Mouse (Mus musculus): ENCODE measurements around the gene Ccdc115. TPM values are rescaled to one million over a fixed set of nuclear protein-coding genes. Genes with fewer than 3 reads are reported as not detected.
A peak's percentile ranks its signal among the peaks of the same experiment; 100 is the strongest.
"Not testable (repeated sequence)": the region's sequence is repeated elsewhere in the genome, so short reads cannot be mapped to it uniquely, and the experiment has no call there.

The Ccdc115 gene
- polyA plus RNA-seq, 1 experiment from 2014 or later: 65.1 TPM

- H3K4me2 ChIP-seq: no peak overlapping the region
- H3K4me1 ChIP-seq (replicated peaks): no peaks in the 10 kb centered on the region
- H3K9ac ChIP-seq: no peak overlapping the region
- 82% methylated on average over 6 of the region's 6 CpGs for WGBS
- ATAC-seq (ENCODE audit: low read depth): no peak
- H3K4me3 ChIP-seq: no peak overlapping the region
- no peak overlapping the region for H3K27ac ChIP-seq (replicated peaks)
- H3K36me3 ChIP-seq: no peaks in the 10 kb centered on the region
- no peaks in the 10 kb centered on the region for H3K9me3 ChIP-seq
- peaks cover 17% of the 10 kb centered on the region for H3K27me3 ChIP-seq
Observed at GRCm38 (mm10) chr1:34465445-34465844, 26.0 kb upstream of the Ccdc115 start.

DNA sequence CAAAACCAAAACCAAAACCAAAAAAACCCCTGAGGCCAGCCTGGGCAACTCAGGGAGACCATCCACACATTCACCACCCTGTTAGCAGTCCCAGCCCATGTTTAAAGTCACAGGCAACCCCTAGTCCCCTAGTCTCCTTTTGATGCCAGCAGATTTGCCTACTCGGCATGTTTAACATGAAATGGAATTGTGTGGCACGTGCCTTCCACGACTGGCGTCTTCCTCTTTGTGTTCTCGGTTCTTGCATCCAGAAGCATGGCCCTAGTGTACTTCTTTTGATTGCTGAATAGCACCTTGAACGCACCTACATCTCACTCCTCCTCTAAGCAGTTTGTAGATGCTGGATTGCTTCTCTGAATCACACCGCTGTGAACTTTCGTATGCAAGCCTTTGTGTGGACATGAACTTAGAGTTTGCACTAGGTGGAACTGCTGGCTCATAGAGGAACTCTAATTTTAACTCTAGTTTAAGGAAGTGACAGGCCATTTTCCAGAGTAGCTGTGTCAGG lies 24.9 kb upstream of the Ccdc115 start:
- Histone ChIP-seq H3K9me3 (no peaks in the 10 kb centered on the region), H3K27ac (replicated peaks) (no peak overlapping the region), H3K27me3 (peaks cover 24% of the 10 kb centered on the region), H3K4me2 (no peak overlapping the region), H3K4me3 (no peak overlapping the region), H3K4me1 (replicated peaks) (peaks cover 5% of the 10 kb centered on the region), H3K9ac (no peak overlapping the region), H3K36me3 (no peaks in the 10 kb centered on the region)
- no peak for ATAC-seq (ENCODE audit: low read depth)
- WGBS: 88% methylated on average over 8 of the region's 8 CpGs

DNA sequence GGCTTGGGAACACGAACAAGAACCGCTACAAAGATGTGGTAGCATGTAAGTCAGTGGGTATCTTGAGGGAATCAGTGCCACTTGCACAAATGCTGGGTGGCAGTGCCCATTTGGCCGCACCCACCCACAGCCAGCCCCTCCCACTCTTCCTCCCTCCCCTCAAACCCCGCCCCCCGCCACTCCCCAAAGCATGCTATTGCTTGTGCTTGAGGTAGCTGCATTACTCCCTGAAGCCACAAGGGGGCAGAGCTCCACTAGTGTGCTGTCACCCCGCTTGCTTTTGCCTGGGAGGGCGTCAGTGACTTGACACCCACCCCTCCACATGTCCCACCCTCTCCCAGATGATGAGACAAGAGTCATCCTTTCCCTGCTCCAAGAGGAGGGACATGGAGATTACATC lies 23.3 kb upstream of the Ccdc115 start:
- peaks cover 10% of the 10 kb centered on the region for H3K4me1 ChIP-seq (replicated peaks)
- no peak overlapping the region for H3K4me3 ChIP-seq
- 19% methylated on average over 7 of the region's 7 CpGs for WGBS
- peaks cover 40% of the 10 kb centered on the region for H3K27me3 ChIP-seq
- H3K36me3 ChIP-seq: no peaks in the 10 kb centered on the region
- no peaks in the 10 kb centered on the region for H3K9me3 ChIP-seq
- no peak overlapping the region for H3K9ac ChIP-seq
- no peak overlapping the region for H3K27ac ChIP-seq (replicated peaks)
- 0 out of 2 replicates have a peak, but pooled peaks have one; percentile 12 for ATAC-seq (ENCODE audit: low read depth)
- no peak overlapping the region for H3K4me2 ChIP-seq

DNA sequence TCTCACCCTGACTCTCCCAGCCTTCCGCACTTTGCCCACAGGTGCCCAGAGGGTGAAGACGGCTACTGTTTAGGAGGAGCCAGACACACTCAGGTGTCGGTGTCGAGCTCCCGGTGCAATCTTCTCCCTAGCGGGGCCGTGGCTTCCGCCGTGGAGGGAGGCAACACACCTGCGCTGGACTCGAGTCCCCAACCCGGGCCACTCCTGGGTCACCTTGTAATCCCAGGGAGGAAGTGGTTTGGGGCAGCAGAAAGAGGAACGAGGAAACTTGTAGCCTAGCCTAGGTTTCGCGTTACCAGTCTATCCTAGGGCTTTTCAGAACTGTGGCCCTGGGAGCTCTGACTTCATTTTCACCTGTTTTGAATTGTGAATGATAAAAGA lies 20.6 kb upstream of the Ccdc115 start:
- H3K9me3 ChIP-seq: no peaks in the 10 kb centered on the region
- peak overlapping the region; percentile 59 for H3K4me3 ChIP-seq
- 3% methylated on average over 15 of the region's 15 CpGs for WGBS
- ATAC-seq (ENCODE audit: low read depth): no peak
- H3K4me2 ChIP-seq: peak overlapping the region; percentile 93
- H3K27ac ChIP-seq (replicated peaks): no peak overlapping the region
- H3K36me3 ChIP-seq: no peaks in the 10 kb centered on the region
- H3K9ac ChIP-seq: peak overlapping the region; percentile 67
- H3K27me3 ChIP-seq: peaks cover 55% of the 10 kb centered on the region
- peaks cover 10% of the 10 kb centered on the region for H3K4me1 ChIP-seq (replicated peaks)

DNA sequence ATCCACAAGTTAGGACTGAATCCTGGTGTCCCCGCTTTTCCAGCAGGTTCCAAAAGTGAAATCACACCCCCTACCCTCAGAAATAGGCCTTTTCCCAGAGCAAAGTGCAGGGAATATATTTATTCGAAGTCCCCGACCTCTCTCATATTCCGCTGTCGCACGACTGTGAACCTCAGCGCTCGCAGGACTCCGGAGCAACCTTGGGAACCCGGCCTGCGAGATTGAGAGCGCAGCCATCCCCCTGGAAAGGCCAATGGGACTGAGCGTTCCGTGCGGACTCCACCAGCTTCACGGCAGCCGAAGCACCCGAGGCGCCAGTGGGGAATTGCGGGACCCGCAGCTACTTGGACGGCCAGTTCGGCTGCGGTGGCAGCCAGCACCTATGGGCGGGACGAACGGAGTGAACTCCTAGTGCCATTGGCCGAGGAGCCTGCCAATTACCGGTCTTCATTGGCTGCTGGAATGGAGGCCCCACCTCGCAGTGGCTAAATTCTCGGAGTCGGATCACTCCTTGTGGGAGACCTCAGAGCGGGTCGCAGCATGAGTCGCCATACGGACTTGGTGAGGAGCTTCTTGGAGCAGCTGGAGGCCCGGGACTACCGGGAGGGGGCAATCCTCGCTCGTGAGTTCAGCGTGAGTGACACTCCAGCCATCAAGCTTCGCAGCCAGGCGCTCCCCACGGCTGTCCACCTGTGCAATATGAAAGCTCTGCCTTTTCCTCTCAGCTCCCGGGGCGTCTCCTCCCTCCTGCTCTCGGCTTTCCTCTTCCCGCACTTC lies 20.0 kb upstream of the Ccdc115 start, which contains the start of gene Ptpn18:
Ptpn18 (plus strand) TSS at position 479 of the 777 bp plus-strand sequence.
- ATAC-seq (ENCODE audit: low read depth): peak; percentile 88
- WGBS: under 1% methylated on average over 48 of the region's 48 CpGs

DNA sequence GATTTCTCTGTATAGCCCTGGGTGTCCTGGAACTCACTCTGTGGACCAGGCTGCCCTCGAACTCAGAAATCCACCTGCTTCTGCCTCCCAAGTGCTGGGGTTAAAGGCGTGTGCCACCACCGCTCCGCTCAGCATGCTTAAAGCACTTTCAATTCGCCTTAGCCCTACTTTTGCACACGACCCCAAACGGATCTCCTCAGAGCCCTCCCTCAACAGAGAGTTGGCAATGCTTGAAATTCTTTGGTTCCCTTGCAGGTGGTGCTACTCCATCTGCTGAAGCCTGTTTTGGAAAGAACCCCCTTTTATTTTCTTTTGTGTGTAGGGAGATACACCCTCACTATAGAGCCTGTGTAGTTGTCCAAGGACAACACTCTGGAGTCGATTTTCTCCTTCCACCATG lies 19.0 kb upstream of the Ccdc115 start:
- no peak for ATAC-seq (ENCODE audit: low read depth)
- Histone ChIP-seq H3K27ac (replicated peaks) (no peak overlapping the region), H3K27me3 (peaks cover 55% of the 10 kb centered on the region), H3K36me3 (no peaks in the 10 kb centered on the region), H3K4me3 (no peak overlapping the region), H3K9me3 (no peaks in the 10 kb centered on the region), H3K4me2 (no peak overlapping the region), H3K9ac (no peak overlapping the region), H3K4me1 (replicated peaks) (peaks cover 10% of the 10 kb centered on the region)
- WGBS: 28% methylated on average over 8 of the region's 8 CpGs

More for the DNA sequence above, 20.0 kb upstream of the Ccdc115 start, which contains the start of gene Ptpn18:
- peak within 1 kb of the TSS; percentile 59 for H3K4me3 ChIP-seq
- peaks cover 10% of the 10 kb centered on the region for H3K4me1 ChIP-seq (replicated peaks)
- no peak within 1 kb of the TSS for H3K27ac ChIP-seq (replicated peaks)
- no peaks in the 10 kb centered on the region for H3K9me3 ChIP-seq
- peak within 1 kb of the TSS; percentile 93 for H3K4me2 ChIP-seq
- peak within 1 kb of the TSS; percentile 67 for H3K9ac ChIP-seq
- peaks cover 55% of the 10 kb centered on the region for H3K27me3 ChIP-seq
- no peaks in the 10 kb centered on the region for H3K36me3 ChIP-seq

DNA sequence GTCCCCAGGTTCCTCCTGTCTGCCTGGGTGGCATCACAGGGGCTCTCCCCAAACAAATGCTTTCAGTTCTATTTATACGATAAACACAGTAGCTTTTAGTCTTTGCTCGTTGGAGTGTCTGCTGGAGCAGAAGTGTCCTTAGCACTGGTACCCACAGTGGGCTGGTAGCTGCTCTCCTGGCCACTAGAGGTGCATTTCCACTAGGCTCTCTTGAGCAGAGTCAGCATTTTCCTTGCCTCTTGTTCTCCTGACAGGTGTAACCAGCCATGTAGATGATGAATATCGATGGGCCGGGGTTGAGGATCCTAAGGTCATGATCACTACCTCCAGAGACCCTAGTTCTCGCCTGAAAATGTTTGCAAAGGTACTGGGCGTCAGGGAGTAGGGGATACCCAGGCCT lies 3.7 kb upstream of the Ccdc115 start:
- 93% methylated on average over 6 of the region's 6 CpGs for WGBS
- Histone ChIP-seq H3K36me3 (peaks cover 60% of the 10 kb centered on the region), H3K27ac (replicated peaks) (no peak overlapping the region), H3K9ac (no peak overlapping the region), H3K4me3 (no peak overlapping the region), H3K27me3 (no peaks in the 10 kb centered on the region), H3K4me1 (replicated peaks) (peaks cover 23% of the 10 kb centered on the region), H3K4me2 (no peak overlapping the region), H3K9me3 (no peaks in the 10 kb centered on the region)
- ATAC-seq (ENCODE audit: low read depth): no peak

GRCm38 (mm10) chr1:34439961-34440630 lies 624 bp upstream of the Ccdc115 start:
- WGBS: 8% methylated on average over 31 of the region's 31 CpGs
- H3K9ac ChIP-seq: peak overlapping the region; percentile 66
- ATAC-seq (ENCODE audit: low read depth): peak; percentile 45
- peak overlapping the region; percentile 73 for H3K4me2 ChIP-seq
- H3K4me1 ChIP-seq (replicated peaks): peaks cover 24% of the 10 kb centered on the region
- peak overlapping the region; percentile 66 for H3K27ac ChIP-seq (replicated peaks)
- H3K9me3 ChIP-seq: no peaks in the 10 kb centered on the region
- H3K36me3 ChIP-seq: peaks cover 44% of the 10 kb centered on the region
- peak overlapping the region; percentile 59 for H3K4me3 ChIP-seq
- H3K27me3 ChIP-seq: no peaks in the 10 kb centered on the region

DNA sequence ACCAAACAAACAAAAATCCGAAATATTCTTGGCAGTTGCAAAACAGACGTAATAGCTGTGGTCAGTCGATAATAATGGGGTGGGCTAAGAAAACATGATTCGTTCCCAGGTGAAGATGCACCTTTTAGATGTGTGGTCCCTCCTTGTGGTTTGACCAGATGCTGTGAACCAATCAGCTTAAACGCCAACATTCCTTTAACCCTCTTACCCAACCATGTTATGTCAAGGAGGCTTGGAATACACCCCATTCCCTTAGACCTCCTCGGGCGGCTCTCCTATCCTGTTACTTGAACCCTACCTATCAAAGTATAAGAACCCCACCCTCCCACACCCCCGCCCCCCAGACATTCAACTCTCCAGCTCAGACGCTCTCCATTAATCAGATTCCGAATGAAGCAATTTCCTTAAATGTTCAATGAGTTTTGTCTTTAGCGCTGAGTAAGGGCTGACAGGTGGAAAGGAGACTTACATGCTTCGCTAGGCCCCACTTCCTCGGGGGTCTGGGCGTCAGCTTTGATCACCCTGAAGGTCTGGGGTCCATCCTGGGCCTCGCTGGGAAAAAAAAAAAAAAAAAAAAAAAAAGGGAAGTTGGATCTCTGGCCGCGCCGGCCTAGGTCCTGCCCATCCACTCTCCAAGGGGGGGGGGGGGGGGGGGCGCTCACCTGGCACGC lies 956 bp downstream of the Ccdc115 start:
- 46% methylated on average over 15 of the region's 20 CpGs for WGBS
- Histone ChIP-seq H3K27ac (replicated peaks) (no peak overlapping the region), H3K27me3 (no peaks in the 10 kb centered on the region), H3K4me2 (peak overlapping the region; percentile 70), H3K9ac (peak overlapping the region; percentile 67), H3K4me3 (peak overlapping the region; percentile 59), H3K36me3 (peaks cover 28% of the 10 kb centered on the region), H3K4me1 (replicated peaks) (peaks cover 32% of the 10 kb centered on the region), H3K9me3 (no peaks in the 10 kb centered on the region)
- no peak for ATAC-seq (ENCODE audit: low read depth)

DNA sequence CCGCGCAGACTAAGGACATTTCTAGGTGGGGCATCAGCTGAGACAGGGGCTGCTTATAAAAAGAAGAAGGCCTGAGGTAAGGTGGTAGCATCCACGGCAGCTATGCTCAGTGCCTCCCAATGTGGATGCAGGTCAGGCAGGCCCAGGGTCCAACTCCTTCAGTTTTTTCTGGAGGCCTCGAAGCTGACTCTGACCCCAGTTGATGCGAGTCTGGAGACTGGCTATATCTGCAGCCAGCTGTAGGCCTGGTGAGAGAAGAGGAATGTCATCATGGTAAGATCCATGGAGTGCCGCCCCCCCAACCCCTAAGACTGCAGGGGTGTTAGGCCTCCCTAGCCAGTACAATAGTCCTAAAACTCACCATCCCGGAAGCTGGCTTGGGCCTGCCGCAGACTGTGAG lies 2.1 kb downstream of the Ccdc115 start:
- ATAC-seq (ENCODE audit: low read depth); H3K4me3 ChIP-seq; H3K27me3 ChIP-seq; H3K9me3 ChIP-seq; H3K4me2 ChIP-seq; H3K27ac ChIP-seq (replicated peaks); H3K9ac ChIP-seq: not testable (repeated sequence)
- Histone ChIP-seq H3K4me1 (replicated peaks) (peaks cover 42% of the 10 kb centered on the region), H3K36me3 (peaks cover 18% of the 10 kb centered on the region)
- 93% methylated on average over 8 of the region's 8 CpGs for WGBS

- no peak overlapping the region for H3K4me3 ChIP-seq
- H3K4me1 ChIP-seq (replicated peaks): peaks cover 41% of the 10 kb centered on the region
- ATAC-seq (ENCODE audit: low read depth): no peak
- no peak overlapping the region for H3K9ac ChIP-seq
- H3K36me3 ChIP-seq: peaks cover 16% of the 10 kb centered on the region
- no peaks in the 10 kb centered on the region for H3K27me3 ChIP-seq
- H3K4me2 ChIP-seq: no peak overlapping the region
- peaks cover 7% of the 10 kb centered on the region for H3K9me3 ChIP-seq
- H3K27ac ChIP-seq (replicated peaks): no peak overlapping the region
- 91% methylated on average over 3 of the region's 3 CpGs for WGBS
Observed at GRCm38 (mm10) chr1:34436374-34436773, 3.1 kb downstream of the Ccdc115 start.

Data from neural tube, embryonic 13.5 days (tissue).